Mouse (Mus musculus): ENCODE data around the gene Fcrl6. TPM values are rescaled to one million over a fixed set of nuclear protein-coding genes. Genes with fewer than 3 reads are reported as not detected.

Gene Fcrl6
- polyA plus RNA-seq, 2 experiments: not detected

GRCm38 (mm10) chr1:172549717-172550116 is 52.6 kb downstream of the Fcrl6 start:
- no peak overlapping the region for H3K27ac ChIP-seq
- H3K4me3 ChIP-seq (ENCODE audit: insufficient read depth in 1 of 2, low read depth in 2 of 2, low read length in 2 of 2): peak overlapping the region in 1 of 2 experiments; percentile 7; a peak in 2 of 4 replicates

GRCm38 (mm10) chr1:172549314-172549713 is 53.0 kb downstream of the Fcrl6 start:
- H3K36me3 ChIP-seq (replicated peaks; ENCODE audit: control insufficient read depth, insufficient read depth, low read depth): no peaks in the 10 kb centered on the region
- no peak overlapping the region for H3K9ac ChIP-seq (replicated peaks)
- DNase-seq (ENCODE audit: low read depth in 3 of 3, low spot score in 3 of 3) (no peak), ATAC-seq (ENCODE audit: insufficient read depth) (no peak)
- no peaks in the 10 kb centered on the region for H3K27me3 ChIP-seq (ENCODE audit: control insufficient read depth, insufficient read depth, low read length)
- no peak overlapping the region for H3K27ac ChIP-seq
- TF ChIP-seq EP300 (IDR thresholded peaks at IDR 0.05; ENCODE audit: low read depth) (no peak), CTCF (IDR thresholded peaks at IDR 0.05; ENCODE audit: low read depth) (no peak)
- no peaks in the 10 kb centered on the region; a peak in 1 of 4 replicates for H3K4me1 ChIP-seq (replicated peaks; ENCODE audit: control insufficient read depth in 2 of 2, insufficient read depth in 2 of 2, low read length in 1 of 2)
- no peak overlapping the region for H3K4me3 ChIP-seq (ENCODE audit: insufficient read depth in 1 of 2, low read depth in 2 of 2, low read length in 2 of 2)
- 10% methylated on average over 2 of the region's 2 CpGs for WGBS (ENCODE audit: insufficient replicate concordance)
- H3K4me2 ChIP-seq (ENCODE audit: low read depth): no peak overlapping the region
- no peaks in the 10 kb centered on the region for H3K9me3 ChIP-seq (ENCODE audit: control insufficient read depth, low read length)

More at GRCm38 (mm10) chr1:172549717-172550116, 52.6 kb downstream of the Fcrl6 start:
- Histone ChIP-seq H3K9me3 (ENCODE audit: control insufficient read depth, low read length) (no peaks in the 10 kb centered on the region), H3K4me2 (ENCODE audit: low read depth) (peak overlapping the region; percentile 28), H3K9ac (replicated peaks) (no peak overlapping the region), H3K36me3 (replicated peaks; ENCODE audit: control insufficient read depth, insufficient read depth, low read depth) (no peaks in the 10 kb centered on the region), H3K4me1 (replicated peaks; ENCODE audit: control insufficient read depth in 2 of 2, insufficient read depth in 2 of 2, low read length in 1 of 2) (no peaks in the 10 kb centered on the region; a peak in 1 of 4 replicates), H3K27me3 (ENCODE audit: control insufficient read depth, insufficient read depth, low read length) (no peaks in the 10 kb centered on the region)
- 9% methylated on average over 8 of the region's 8 CpGs for WGBS (ENCODE audit: insufficient replicate concordance)
- TF ChIP-seq CTCF (IDR thresholded peaks at IDR 0.05; ENCODE audit: low read depth) (no peak), EP300 (IDR thresholded peaks at IDR 0.05; ENCODE audit: low read depth) (no peak)
- no peak for ATAC-seq (ENCODE audit: insufficient read depth)
- no peak for DNase-seq (ENCODE audit: low read depth in 3 of 3, low spot score in 3 of 3)

GRCm38 (mm10) chr1:172548501-172548900 is 53.9 kb downstream of the Fcrl6 start:
- H3K36me3 ChIP-seq (replicated peaks; ENCODE audit: control insufficient read depth, insufficient read depth, low read depth): no peaks in the 10 kb centered on the region
- H3K4me3 ChIP-seq (ENCODE audit: insufficient read depth in 1 of 2, low read depth in 2 of 2, low read length in 2 of 2): no peak overlapping the region
- no peaks in the 10 kb centered on the region for H3K9me3 ChIP-seq (ENCODE audit: control insufficient read depth, low read length)
- TF ChIP-seq CTCF (IDR thresholded peaks at IDR 0.05; ENCODE audit: low read depth): no peak
- no peak for TF ChIP-seq EP300 (IDR thresholded peaks at IDR 0.05; ENCODE audit: low read depth)
- no peak overlapping the region for H3K9ac ChIP-seq (replicated peaks)
- H3K4me2 ChIP-seq (ENCODE audit: low read depth): no peak overlapping the region
- WGBS (ENCODE audit: insufficient replicate concordance): 12% methylated on average over 7 of the region's 7 CpGs
- H3K27ac ChIP-seq: no peak overlapping the region
- H3K27me3 ChIP-seq (ENCODE audit: control insufficient read depth, insufficient read depth, low read length): no peaks in the 10 kb centered on the region
- H3K4me1 ChIP-seq (replicated peaks; ENCODE audit: control insufficient read depth in 2 of 2, insufficient read depth in 2 of 2, low read length in 1 of 2): no peaks in the 10 kb centered on the region; a peak in 1 of 4 replicates
- ATAC-seq (ENCODE audit: insufficient read depth): no peak
- DNase-seq (ENCODE audit: low read depth in 3 of 3, low spot score in 3 of 3): no peak

Other genes starting within 250 kb of the Fcrl6 start
- gene Pigm, start 226.0 kb downstream of the Fcrl6 start, polyA plus RNA-seq (2012; rRNA removed): 3.8 and 4.1 TPM in 2 replicates
- gene Pigm, start 226.0 kb downstream of the Fcrl6 start, polyA plus RNA-seq (2014; fragmentation: Nextera tagmentation; extraction: Ambion mirVana): 2.3 and 2.6 TPM in 2 replicates
- gene Slamf9, start 127.2 kb downstream of the Fcrl6 start, polyA plus RNA-seq (2012; rRNA removed): 0.92 and 1.5 TPM in 2 replicates
- 1.5 and 1.9 TPM in 2 replicates for gene Slamf9, start 127.2 kb downstream of the Fcrl6 start, polyA plus RNA-seq (2014; fragmentation: Nextera tagmentation; extraction: Ambion mirVana)
- gene Igsf9, start 120.8 kb downstream of the Fcrl6 start, polyA plus RNA-seq (2012; rRNA removed): 2.1 and 2.8 TPM in 2 replicates
- 0.60 and 1.0 TPM in 2 replicates for gene Igsf9, start 120.8 kb downstream of the Fcrl6 start, polyA plus RNA-seq (2014; fragmentation: Nextera tagmentation; extraction: Ambion mirVana)
- 75.1 and 88.2 TPM in 2 replicates for gene Tagln2, start 102.5 kb downstream of the Fcrl6 start, polyA plus RNA-seq (2012; rRNA removed)
- gene Tagln2, start 102.5 kb downstream of the Fcrl6 start, polyA plus RNA-seq (2014; fragmentation: Nextera tagmentation; extraction: Ambion mirVana): 94.4 and 97.5 TPM in 2 replicates
- gene Cfap45, start 81.8 kb downstream of the Fcrl6 start, polyA plus RNA-seq (2012; rRNA removed): 0.15 and 0.28 TPM in 2 replicates
- gene Cfap45, start 81.8 kb downstream of the Fcrl6 start, polyA plus RNA-seq (2014; fragmentation: Nextera tagmentation; extraction: Ambion mirVana): 0.22 and 0.29 TPM in 2 replicates
- gene Vsig8, start 46.6 kb downstream of the Fcrl6 start, polyA plus RNA-seq (2012; rRNA removed): not detected in 2 replicates
- gene Vsig8, start 46.6 kb downstream of the Fcrl6 start, polyA plus RNA-seq (2014; fragmentation: Nextera tagmentation; extraction: Ambion mirVana): not detected in 2 replicates
- 0.11 and 0.15 TPM in 2 replicates for gene Slamf8, start 12.0 kb downstream of the Fcrl6 start, polyA plus RNA-seq (2012; rRNA removed)
- 0.09 TPM in 1 of 2 replicates, not detected in the other for gene Slamf8, start 12.0 kb downstream of the Fcrl6 start, polyA plus RNA-seq (2014; fragmentation: Nextera tagmentation; extraction: Ambion mirVana)
- gene Dusp23, start 30.4 kb upstream of the Fcrl6 start, polyA plus RNA-seq (2012; rRNA removed): 3.0 and 3.8 TPM in 2 replicates
- gene Dusp23, start 30.4 kb upstream of the Fcrl6 start, polyA plus RNA-seq (2014; fragmentation: Nextera tagmentation; extraction: Ambion mirVana): 4.0 and 5.7 TPM in 2 replicates
- gene Crp, start 95.5 kb upstream of the Fcrl6 start, polyA plus RNA-seq (2012; rRNA removed): 10.8 and 13.5 TPM in 2 replicates
- 39.0 and 39.9 TPM in 2 replicates for gene Crp, start 95.5 kb upstream of the Fcrl6 start, polyA plus RNA-seq (2014; fragmentation: Nextera tagmentation; extraction: Ambion mirVana)